Mouse (Mus musculus) liver, adult 2 months (tissue): ENCODE data around the gene 5730596B20Rik.

Experiments used
- CTCF ChIP-seq: fragments of 200-500 bp; IDR thresholded peaks from 2 replicates; pipeline ENCODE4 v1.5.1; 2011; ENCODE audit warnings: low read depth, low read length, control low read depth
- POLR2A ChIP-seq: fragments of 200-500 bp; IDR thresholded peaks from 2 replicates; pipeline ENCODE4 v1.6.1; 2011; ENCODE audit warnings: low read length, control low read depth; ENCODE audit not compliant: insufficient read depth; ENCODE audit errors: extremely low read depth

DNA sequence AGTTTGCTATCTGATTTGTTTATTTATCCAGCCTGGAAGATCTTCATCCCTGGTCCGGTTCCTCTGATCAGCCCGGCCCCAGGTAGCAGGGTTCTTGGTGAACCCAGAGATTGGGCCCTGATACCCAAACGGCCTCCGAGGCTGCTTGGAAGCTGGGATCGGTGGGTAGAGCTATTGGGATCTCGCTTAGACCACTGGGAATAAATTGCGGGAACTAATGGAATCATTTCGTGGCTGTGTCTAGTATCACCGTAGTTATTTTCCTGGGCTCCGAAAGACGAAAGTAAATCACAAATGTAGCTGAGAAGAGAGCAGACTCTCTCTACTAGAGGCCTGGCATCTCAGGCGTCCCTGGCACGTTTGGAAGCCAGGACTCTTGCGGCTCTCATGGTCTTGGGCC lies 27.9 kb downstream of the 5730596B20Rik start:
- TF ChIP-seq CTCF (no peak), POLR2A (no peak)
